Mouse (Mus musculus): Measurements from ENCODE around the gene Slc52a3.

The Slc52a3 gene

GRCm38 (mm10) chr2:151996229-151997189 is at the start of gene Slc52a3:
Slc52a3 (plus strand) TSS chr2:151996511.
- peak; percentile 73 to 81 for DNase-seq

DNA sequence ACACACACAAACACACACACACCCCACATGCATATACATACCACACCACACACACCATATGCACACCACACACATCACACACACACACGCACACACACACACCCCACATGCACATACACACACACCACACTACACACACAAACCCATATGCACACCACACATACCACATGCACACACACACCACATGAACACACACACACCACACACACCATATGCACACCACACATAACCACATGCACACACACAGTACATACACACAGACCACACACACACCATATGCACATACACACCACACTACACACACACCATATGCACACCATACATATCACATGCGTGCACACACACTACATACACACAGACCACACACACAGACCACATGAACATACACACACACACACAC is 48.7 kb upstream of the Slc52a3 start:
- no peak for DNase-seq

DNA sequence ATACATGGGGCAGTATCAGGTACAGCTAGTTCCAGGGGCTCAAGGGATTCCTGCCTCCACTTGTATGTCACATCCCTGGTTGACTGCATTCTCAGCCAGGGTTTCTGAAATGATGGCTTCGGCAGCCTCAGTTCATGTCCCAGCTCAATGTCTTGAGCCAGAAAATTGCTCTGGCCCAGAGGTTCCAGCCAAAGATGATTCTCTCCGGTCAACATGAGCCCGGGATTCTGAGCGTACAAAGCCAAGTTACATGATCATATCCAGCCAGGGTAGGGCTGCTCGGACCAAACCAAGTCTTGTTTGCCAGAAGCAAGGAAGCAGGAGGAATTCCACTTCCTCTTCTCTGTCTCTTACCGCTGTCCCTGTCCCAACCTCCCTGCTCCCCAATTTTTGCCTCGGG is 48.0 kb upstream of the Slc52a3 start:
- no peak for DNase-seq

DNA sequence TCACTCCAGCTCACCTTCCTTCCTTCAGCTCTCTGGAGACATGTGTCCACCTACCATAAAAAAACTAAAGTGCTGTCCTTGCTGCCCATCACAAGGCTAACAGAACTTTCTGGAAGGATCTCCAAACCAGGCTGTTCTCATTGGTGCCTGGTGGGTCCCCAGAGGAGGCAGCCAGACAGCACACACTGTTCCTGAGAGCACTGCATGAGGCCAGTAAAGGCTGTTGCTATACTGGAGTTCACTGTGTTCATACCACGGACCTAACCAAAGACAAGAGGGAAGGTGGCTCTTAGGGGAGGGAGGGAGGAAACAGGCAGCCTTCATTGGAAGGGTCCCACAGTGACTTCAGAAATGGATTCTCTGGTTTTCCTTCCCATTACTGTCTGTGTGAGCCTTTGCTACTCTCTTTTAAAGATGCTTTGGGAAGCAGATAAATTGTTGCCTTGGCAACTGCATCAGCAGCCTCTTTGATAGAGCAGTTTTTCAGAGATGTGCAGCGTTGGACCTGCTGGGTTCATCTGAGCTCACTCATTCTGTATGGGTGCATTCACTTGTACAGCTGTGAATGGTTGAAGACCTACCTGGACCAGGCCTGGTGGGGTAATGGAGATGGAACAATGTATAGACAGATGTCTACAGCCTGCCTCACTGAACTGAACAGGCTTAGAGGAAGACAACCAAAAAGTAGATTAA is 47.1 kb upstream of the Slc52a3 start:
- DNase-seq: no peak

DNA sequence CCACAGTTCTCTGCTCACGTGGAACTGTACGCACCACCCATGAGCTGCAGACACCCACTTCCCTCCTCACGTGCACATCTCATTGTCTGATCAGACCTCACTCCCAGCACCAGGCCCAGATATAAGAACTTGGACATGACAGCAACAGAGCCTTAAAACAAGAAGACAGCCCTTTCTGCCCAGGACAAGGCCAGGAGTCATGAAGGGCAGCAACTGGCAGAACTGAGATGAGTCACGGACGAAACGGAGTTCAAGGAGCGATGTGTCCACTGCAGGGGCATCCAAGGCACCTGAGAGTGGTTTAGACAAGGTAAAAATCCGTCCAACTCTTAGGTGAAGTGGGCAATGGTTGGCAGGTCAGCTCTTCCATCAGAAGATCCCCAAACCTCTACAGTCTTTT is 42.6 kb upstream of the Slc52a3 start:
- DNase-seq: no peak

DNA sequence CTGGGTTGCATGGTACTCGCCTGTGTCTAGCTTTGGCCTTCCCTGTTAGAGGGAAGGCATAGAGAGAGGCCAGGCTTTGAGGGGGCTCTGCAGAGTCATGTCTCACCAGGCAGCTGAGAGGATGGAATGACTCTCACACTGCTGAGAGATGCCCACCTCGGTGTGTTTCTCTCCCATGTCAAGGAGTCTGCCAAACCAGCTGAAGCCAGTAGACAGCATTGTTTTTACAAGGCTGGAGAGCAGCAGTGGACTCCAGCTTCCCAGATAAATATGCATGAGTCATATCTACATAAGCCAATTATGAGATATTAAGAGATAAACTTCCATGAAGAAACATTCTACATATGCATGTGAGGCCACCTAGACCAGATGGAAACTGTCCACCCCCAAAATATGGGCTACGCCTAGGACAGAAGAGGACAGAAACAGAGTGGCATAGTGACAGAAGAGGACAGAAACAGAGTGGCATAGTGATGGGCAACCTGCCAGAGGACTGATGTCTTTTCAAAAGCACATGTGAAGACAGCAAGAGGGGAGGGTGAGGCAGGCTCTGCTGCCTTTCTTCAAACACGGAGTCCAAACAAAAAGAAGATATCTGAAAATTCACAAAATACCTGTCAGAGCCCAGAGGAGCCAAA is 39.7 kb upstream of the Slc52a3 start:
- no peak for DNase-seq

GRCm38 (mm10) chr2:151959274-151959673 is 37.0 kb upstream of the Slc52a3 start:
- DNase-seq: no peak

DNA sequence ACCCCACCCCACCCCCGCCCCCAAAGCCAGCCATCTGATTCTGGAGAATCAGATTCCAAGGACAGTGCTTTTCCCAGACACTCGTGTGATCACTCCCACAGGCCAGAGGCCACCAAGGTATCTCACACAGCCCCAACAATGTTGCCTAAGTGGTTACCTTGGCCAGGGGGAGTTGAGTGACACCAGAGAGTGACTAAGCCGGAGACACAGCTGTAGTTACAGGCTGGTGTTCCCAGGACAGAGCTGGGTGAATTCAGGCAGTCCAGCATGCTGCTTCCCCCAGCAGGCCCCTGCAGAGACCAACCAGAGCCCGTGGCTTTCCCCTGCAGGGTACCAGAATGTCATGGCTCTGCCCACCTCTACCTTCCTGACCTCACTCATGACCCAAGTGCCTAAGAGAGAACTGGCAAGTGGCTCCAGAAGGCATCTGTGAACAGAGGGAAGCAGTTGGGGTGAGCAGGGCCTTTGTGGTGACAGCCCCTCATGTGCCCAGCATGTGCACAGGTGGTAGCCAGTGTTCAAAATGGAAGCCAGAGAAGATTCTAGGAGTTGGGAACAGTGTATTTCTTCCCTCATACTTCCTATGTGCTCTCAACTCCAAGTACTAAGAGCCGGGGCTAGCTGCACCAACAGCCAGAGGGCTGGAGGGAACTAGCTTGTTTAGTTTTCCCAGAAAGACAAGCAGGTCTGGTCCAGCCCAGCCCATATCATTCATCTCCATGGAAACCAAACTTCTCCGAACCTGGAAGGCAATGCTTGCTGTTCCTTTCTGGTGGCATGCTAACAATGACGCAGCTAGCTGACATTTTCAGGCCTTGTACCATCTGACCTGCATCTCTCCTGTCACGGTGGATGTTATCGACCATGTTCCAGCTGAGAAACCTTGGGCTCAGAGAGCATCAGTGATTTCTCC is 34.8 kb upstream of the Slc52a3 start:
- DNase-seq: no peak

DNA sequence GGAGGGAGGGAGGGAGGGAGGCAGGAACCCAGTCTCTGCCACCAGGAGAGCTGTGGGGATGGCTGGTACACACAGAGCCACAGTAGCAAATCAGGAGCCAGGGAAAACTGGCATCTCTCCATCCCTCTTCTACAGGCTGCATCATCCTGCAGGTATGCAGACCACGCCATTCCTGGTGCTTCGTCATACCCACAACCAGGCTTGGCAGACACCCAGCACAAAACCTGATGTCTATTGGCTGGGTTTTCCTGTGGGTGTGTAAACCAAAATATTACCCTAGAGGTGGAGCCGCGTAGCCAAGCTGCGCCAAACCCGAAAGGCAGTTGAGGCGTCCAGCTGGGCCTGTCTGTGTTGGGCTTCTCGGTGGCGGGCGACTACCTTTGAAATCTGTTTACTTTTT is 33.8 kb upstream of the Slc52a3 start:
- DNase-seq: peak; percentile 83

DNA sequence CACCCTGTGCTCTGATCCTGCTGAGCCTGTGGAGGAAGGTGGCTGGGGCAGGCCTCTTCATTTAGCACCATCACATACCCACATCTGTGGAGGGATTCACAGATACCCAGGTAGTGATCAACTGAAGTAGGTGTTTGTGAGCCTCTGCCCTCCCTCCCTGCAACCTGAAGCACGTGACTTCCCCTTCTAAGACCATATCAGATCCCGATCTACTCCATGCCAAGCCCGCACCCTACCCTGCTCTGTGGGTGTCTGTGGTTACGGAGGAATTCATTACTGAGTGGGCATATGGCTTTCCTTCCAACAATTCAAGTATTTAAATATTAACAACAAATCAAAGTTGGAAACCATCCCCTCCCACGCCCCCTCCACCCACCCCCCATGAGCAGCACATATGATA is 33.0 kb upstream of the Slc52a3 start:
- DNase-seq: no peak

GRCm38 (mm10) chr2:151964052-151964451 is 32.3 kb upstream of the Slc52a3 start:
- no peak for DNase-seq

- DNase-seq: no peak
These were observed 29.0 kb upstream of the Slc52a3 start for GRCm38 (mm10) chr2:151967176-151967750.

DNA sequence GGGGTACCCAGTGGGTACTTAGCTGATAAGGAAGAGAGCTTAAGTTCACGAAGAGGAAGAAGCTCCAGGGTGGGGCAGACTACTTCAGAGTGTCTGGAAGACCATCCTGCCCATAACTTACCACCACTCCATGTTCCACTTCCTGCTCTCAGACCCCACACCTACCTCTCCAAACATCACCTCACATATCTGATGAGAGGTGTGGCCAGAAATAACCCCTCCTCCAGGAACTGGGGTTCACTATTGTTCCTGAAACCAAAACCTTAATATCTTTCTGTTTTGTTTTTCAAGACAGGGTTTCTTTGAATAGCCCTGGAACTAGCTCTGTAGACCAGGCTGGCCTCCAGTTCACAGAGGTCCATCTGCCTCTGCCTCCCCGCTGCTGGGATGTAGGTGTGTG is 28.5 kb upstream of the Slc52a3 start:
- no peak for DNase-seq

DNA sequence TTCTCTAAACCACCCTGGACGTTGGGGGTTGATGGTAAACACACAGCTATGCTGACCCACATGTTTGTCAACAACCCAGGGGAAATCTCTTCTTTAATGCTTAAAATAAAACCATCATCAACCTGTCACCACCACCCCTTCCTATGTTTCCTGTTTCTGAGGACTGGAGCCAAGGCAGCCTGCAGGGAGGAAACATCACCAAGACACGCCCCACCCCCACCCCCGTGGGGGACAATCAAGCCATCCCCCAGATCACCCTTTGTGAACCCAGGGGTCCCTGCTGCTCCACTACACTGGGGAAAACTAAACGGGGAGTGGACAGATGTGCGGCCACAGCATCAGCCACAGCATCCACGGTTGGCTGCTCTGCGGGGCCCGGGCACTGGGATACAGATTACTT is 27.9 kb upstream of the Slc52a3 start:
- no peak for DNase-seq

DNA sequence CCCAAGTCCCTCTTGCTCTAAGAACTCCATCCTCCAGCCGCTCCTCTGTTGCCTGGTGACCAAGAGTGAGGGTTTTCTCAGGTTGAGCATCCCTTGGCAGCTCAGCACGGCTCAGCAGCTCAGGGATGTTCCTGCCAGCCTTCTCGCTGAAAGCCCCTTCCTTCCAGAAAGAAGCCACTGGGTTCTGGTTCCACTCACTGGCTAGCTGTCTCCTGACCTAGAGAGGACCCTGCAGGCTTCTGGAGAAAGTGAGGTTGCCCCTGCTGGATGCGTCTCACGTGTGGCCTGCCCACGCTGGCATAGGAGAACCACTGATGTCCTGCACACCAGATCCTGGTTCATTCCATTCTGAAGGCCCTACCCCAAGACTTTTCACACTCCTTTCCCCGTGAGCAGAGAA is 27.3 kb upstream of the Slc52a3 start:
- DNase-seq: no peak

GRCm38 (mm10) chr2:151969396-151969795 is 26.9 kb upstream of the Slc52a3 start:
- DNase-seq: no peak

DNA sequence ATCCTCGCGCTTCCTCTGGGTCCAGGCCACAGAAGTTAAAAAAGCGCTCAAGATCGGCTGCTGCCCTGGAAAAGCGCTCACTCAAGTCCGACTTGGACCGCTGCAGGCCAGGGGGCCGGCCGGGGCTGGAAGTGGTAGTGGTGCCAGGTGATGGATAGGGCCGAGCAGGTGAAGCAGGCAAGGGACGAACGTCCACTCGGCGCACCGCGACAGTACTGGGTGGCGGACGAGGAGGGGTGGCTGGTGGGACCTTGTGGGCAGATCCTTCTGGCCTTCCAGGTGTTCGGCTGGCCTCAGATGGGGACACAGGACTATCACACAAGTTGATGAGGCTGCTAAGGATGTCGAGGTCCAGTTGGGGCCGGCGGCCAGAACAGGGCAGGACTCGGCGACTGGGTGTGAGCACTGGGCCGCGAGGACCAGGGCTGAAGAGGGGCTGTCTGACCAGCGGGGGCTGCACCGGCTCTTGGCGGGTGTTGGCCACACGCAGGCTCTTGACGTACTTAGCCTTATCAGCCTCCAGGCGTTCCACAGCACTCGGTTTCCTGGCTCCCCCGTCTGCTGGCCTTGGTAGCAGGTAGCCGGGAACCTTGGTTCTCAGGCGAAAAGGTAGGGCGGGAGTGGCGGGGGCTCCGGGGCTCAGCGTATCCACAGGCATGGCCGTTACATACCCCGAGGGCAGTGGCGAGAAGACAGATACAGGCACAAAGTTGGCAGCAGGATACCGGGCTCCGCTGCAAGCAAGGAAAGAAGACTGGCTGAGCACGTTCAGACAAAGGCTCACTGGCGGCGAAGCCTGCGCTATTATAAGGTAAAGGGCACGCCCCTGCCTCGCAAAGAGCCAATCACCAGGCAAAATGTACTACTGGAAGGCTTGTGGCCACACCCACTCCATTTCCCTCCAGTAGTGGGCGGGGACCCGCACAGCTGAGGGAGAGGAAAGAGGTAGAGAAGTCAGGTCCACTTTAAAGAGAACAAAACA is 25.8 kb upstream of the Slc52a3 start:
- DNase-seq: no peak

- DNase-seq: no peak
These were observed 24.6 kb upstream of the Slc52a3 start for GRCm38 (mm10) chr2:151971748-151972147.

DNA sequence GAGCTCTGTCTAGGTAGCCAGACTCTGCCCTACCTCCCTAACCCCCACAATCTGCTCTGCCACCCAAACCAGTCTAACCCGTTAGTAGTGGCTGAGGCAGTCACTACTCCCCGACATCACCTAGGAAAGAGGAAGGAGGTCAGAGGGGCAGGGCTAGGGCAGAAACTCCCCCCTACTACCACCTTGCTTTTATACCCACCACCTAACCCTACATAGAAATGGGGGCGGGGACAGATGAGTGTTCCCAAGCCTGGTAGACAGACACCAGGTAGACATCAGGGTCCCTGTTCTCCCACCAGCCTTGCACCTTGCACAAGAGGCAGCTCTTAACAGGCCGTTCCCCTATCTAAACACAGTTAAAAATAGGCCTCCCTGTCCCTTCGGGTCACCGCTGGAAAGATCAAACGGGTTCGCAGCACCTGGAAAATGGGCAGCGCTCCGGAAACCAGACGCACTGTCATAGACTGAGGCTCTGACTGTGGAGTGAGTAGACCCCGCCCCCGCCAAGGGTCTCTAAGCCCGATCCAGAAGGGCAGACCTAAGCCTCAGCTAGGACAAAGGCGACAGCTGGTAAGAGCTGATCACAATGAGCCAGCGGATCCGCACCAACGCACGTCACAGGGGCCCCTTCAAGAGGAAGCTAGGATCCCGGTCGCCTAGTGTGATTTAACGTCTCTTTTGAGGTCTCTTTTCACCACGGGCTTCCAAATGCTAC is 23.3 kb upstream of the Slc52a3 start:
- no peak for DNase-seq
